ENCODE assay signal across 8 mouse cellular contexts in the genomic region with DNA sequence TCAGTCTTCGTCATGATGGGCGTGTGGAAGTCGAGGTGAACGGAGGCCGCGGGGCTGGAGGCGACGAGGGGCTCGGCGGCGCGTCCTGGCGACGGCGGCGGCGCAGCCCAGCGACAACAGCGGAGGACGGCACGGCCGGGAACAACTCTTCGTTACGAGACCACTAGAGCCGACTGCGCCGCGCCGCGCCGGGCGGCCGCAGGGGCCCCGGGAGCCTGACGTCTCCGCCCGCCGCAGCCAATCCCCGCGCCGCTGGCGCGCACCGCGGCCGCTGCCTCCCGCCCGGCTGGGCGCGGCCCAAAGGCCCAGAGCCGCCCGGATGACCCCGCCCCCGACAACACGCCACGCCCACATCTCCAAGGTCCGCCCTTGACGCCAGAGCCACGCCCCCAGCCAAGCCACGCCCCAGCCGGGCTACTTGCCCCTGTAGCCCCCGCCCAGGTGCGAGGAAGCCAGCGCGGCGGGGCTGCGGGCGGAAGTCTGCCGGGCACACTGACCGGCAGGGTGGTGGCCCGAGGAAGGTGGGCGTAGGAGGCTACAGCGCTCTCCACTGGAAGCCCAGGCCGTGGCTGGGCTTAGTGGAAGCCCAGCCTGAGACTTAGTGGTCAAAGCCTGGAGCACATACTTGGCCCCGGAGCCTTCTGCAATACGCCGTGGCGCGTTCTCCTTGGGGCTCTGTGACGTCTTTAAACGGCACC. TPM values are rescaled to one million over a fixed set of nuclear protein-coding genes. Genes with fewer than 3 reads are reported as not detected.
A peak's percentile ranks its signal among the peaks of the same experiment; 100 is the strongest.
DNase-seq lines count a peak whose midpoint lies in the region; ATAC-seq lines count a peak whose summit lies in the region.

TSS of gene Atp1b3 (minus strand) at position 302 of the 698 bp plus-strand sequence.

- peaks cover 22% of the 10 kb centered on the region for H3K4me1 ChIP-seq in hindbrain, embryonic 15.5 days (replicated peaks)

- peak within 1 kb of the TSS; percentile 90 for H3K9ac ChIP-seq in hindbrain, embryonic 15.5 days

- no peaks in the 10 kb centered on the region for H3K36me3 ChIP-seq in hindbrain, embryonic 15.5 days

- under 1% methylated on average over 58 of the region's 81 CpGs for WGBS in hindbrain, embryonic 15.5 days

- peak within 1 kb of the TSS; percentile 98 for H3K4me3 ChIP-seq in hindbrain, embryonic 15.5 days

- no peaks in the 10 kb centered on the region for H3K9me3 ChIP-seq in hindbrain, embryonic 15.5 days

- H3K27ac ChIP-seq in hindbrain, embryonic 15.5 days (replicated peaks): peak within 1 kb of the TSS; percentile 92

- DNase-seq in R1 (ENCODE audit: low read depth, low spot score): peak; percentile 93
- peak; percentile 100 for DNase-seq in cerebellum, postnatal 25 days
- DNase-seq in frontal cortex, postnatal 36 days (ENCODE audit: low spot score in 2 of 2): peak; percentile 98 to 99
- DNase-seq in left cerebral cortex, adult 11 months (ENCODE audit: low spot score): peak; percentile 97
- peak; percentile 98 to 100 for DNase-seq in lung, postnatal 4 days
- DNase-seq in retina, postnatal 7 days (ENCODE audit: low read depth, low spot score): peak; percentile 96
- peak; percentile 100 for DNase-seq in urinary bladder, adult 2 months (ENCODE audit: low spot score)

- peak; percentile 98 for ATAC-seq in hindbrain, embryonic 15.5 days (ENCODE audit: low FRiP score, low read depth)

- H3K4me2 ChIP-seq in hindbrain, embryonic 15.5 days: peak within 1 kb of the TSS; percentile 78

- H3K27me3 ChIP-seq in hindbrain, embryonic 15.5 days: no peaks in the 10 kb centered on the region

RNA-seq across cellular contexts. Expression of gene Atp1b3, which starts in this region (rescaled TPM):
- 176 and 189 TPM in 2 replicates for polyA plus RNA-seq in hindbrain, embryonic 15.5 days (2015; fragmentation: Nextera tagmentation; extraction: Ambion mirVana)
- 120 and 149 TPM in 2 replicates for polyA plus RNA-seq in urinary bladder, adult 2 months (2012; rRNA removed)

Comparison
In these comparisons a context has a peak if more than half of its experiments do, and no peak if none do; other contexts are left out.
1. Peak in every context shown above with its lines: DNase-seq, ATAC-seq, H3K4me3 ChIP-seq and H3K27ac ChIP-seq.